Mouse (Mus musculus) gastrocnemius, postnatal 4 days (tissue): Measurements from ENCODE around the gene Onecut1. TPM values are rescaled to one million over a fixed set of nuclear protein-coding genes. Genes with fewer than 3 reads are reported as not detected.

Source experiments
- DNase-seq, 2 experiments: peaks; one replicate each; pipeline ENCODE4 v3.0.0; 2021 to 2022; ENCODE audit warnings: low spot score in 2 of 2, mixed read lengths in 2 of 2
- long read RNA-seq, 2 experiments: library from polyadenylated mRNA; stranded (forward); transcript quantifications; one replicate each; pipeline ENCODE4 v2.0.0; 2021
- total RNA-seq, 2 experiments: library from RNA; stranded (reverse); gene quantifications; 2 replicates each; pipeline ENCODE4 v1.2.3; 2021

Onecut1 gene
- total RNA-seq = not detected
- long read RNA-seq, experiment 1 = 0 reads
- long read RNA-seq, experiment 2 = 0 reads

DNA sequence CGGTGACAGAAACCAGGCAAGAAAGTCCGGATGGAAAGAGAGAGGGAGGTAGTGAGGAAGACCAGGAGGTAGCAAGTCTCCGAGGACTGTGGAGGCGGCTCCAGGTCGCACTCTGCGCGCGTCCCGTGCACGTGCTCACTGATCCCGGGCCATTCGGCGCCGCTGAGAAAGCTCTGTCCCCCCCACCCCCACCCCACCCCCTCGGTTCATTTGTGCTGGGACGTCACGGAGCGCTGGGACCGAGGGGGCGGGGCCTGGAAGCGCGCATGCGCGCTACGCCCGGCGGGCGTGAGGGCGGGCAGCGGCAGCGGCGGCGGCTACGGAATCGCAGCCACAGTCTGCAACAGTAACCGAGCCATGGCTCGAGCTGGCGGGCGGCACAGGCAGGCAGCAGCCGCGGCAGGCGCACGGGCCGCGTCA lies at the start of gene Onecut1:
Gene Onecut1 (plus strand): TSS at position 361 of the 420 bp plus-strand sequence.
- peak; percentile 49 to 52 for DNase-seq

- no peak for DNase-seq
Measured at GRCm38 (mm10) chr9:74819736-74820511, 41.8 kb upstream of the Onecut1 start.

GRCm38 (mm10) chr9:74825102-74825501 lies 36.6 kb upstream of the Onecut1 start:
- DNase-seq = no peak

DNA sequence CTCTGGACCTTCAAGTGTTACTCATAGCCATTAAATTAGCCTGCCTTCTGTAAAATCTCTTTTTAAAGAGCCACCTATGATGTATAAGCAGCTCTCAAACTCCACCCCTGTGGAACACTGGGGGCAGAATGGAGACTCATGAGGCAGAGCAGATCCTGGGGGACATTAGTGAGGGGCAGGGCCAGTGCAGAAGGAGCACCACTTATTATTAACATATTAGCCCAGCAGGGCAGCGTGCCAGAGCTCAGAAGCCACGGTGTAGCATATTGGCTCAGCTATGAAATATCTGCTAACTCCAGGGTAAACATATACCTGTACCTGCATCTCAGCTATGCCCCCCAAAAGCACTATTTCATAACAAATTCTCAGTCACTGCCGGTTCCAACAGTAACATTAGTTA lies 32.5 kb upstream of the Onecut1 start:
- no peak for DNase-seq

DNA sequence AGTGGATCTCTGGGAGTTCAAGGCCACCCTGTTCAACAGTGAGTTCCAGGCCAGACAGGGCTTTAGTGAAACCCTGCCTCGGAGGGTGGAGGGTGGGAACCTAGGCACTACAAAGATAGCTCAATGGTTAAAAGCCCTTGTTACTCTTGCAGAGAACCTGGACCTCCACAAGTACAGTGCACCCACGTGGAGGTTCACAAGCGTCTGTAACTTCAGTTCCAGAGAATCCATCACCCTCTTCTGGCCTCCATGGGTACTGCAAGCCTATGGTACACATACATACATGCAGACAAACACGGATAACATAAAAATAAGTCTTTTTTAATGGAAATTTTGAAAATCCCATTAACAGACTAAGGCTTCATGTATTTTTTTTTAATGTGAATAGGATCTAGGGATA lies 18.8 kb upstream of the Onecut1 start:
- DNase-seq = no peak

- DNase-seq = no peak
Measured at GRCm38 (mm10) chr9:74846867-74847830, 14.6 kb upstream of the Onecut1 start.

- DNase-seq = no peak
Measured at GRCm38 (mm10) chr9:74848411-74849194, 13.1 kb upstream of the Onecut1 start.

DNA sequence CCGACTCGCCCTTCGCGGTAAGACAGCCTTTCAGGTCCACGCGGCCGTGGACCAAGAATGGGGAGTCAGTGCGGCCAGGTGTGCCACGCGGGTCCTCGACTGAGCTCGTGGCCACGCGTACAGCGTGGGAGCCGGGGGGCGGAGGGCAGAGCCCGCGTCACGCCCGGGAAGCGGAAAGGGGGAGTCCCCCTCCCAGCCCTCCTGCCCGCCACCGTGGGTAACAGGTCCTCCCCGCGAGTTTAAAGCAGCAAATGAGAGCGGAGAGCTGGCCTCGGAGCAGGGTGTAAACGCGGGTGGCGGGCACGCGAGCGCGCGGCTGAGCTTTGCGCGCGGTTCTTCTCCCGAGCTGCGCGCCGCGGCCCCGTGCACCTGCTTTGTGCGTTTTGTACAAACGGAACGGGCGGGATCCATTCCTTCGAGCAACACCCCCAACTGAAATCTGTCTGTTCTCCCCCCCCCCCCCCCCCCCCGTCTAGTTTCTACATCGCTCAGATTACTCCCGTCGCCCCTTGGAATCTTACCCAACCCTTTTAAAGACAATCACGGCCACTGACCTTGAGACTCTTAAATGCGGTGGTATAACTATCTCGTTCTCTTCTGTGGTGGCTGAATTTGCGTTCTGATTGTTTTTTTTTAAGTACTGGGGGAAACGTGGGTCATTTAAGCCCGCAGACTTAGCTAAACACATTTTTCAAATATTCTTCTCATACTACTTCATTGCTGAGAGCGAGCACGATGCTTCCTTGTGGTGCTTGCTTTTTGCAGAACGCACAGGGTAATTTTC lies 12.3 kb upstream of the Onecut1 start:
- no peak for DNase-seq

DNA sequence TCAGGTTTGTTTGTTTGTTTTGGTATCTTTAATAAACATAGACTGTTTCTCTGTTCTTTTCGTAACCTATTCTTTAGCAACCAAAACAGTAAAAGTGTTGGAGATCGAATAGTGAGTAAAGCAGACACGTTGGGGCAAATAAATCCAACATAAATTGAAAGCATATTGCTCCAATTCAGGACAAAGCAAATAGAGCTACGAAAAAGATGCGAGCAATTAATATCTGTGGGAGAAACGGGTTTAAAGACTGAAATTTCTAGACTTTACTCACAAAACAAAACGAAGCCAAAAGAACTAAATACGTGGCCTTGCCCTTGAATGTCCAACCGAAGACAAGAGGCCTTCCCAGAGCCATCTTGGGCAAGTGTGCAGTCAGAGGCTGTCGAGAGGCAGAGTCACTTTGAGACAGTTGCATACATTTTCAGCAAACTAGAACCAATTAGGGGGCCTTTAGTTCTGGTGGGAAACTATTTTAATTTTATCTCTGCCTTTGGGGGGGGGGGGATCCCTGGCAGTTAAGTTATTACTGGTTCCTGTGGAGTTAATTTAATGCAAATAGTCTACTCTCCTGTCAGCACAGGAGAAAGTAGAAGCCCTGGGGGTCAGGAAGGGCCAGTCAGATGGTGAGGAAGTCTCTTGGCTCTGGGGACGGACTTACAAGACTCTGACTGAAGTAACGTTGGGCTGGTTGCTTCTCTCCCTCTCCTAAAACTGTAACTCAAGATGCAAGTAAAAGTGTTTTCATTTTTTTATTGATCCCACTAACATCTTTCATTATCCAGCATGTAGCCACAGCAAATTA lies 11.5 kb upstream of the Onecut1 start:
- DNase-seq = no peak

- DNase-seq = no peak
Measured at GRCm38 (mm10) chr9:74850781-74851145, 11.0 kb upstream of the Onecut1 start.

DNA sequence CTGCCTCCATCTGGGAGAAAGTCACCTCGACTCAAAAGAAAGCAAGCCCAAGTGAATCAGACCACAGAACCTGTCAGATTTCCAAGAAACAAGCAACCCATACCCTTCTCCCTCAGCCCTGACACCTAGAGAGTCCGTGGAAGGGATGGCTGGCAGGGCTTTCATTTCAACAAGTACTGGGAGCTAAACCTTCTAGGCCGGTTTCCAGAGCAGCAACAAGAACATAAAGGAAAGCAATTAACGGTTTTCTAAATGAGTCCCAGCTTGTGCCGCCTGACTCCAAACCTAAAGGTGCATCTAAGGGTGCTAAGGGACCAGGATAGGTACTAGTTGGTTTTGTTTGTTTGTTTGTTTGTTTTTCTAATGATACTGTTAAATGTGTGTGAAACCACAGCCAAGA lies 10.1 kb upstream of the Onecut1 start:
- no peak for DNase-seq

- no peak for DNase-seq
Measured at GRCm38 (mm10) chr9:74852361-74852760, 9.4 kb upstream of the Onecut1 start.

- no peak for DNase-seq
Measured at GRCm38 (mm10) chr9:74853191-74854072, 8.3 kb upstream of the Onecut1 start.

DNA sequence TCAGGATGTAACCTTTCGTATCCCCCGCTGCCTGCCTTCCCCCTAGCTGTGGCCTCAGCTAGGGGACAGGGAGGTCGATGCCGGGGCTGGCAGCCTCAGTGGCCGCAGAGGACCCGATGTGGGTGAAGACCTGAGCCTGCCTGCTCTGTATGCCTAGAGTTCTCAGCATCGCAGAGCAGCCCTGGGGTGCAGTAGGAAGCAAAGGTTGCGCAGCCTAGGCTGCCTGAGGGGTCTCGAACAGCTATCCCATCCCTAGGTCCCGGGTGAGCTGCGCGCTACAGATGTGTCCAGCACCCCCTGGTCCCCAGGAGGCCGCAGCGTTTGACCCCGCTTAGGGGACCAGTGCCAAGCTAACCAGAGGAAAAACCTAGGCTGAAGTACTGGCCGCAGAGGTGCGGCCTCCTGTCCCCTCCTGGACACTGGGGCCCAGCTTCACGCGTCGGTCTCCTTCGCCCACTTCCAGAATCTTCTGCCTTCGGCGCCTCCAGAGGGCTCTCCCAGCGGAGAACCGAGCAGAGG lies 7.6 kb upstream of the Onecut1 start:
- DNase-seq = no peak

- DNase-seq = no peak
Measured at GRCm38 (mm10) chr9:74855446-74855845, 6.3 kb upstream of the Onecut1 start.

GRCm38 (mm10) chr9:74856578-74857507 lies 4.9 kb upstream of the Onecut1 start:
- no peak for DNase-seq

- no peak for DNase-seq
Measured at GRCm38 (mm10) chr9:74857508-74857840, 4.2 kb upstream of the Onecut1 start.
